Mouse (Mus musculus): ENCODE data around the gene Acp7. TPM values are rescaled to one million over a fixed set of nuclear protein-coding genes. Genes with fewer than 3 reads are reported as not detected.
"Not testable (repeated sequence)": the region's sequence is repeated elsewhere in the genome, so short reads cannot be mapped to it uniquely, and the experiment has no call there.

The Acp7 gene
- 0.40 TPM in 1 of 2 replicates, not detected in the other for polyA plus RNA-seq (2015; fragmentation: Nextera tagmentation; extraction: Ambion mirVana)

GRCm38 (mm10) chr7:28631073-28631472 is at the start of gene Acp7:
Acp7 (minus strand) TSS chr7:28631332.
- H3K4me1 ChIP-seq, result peaks cover 15% of the 10 kb centered on the region
- H3K27me3 ChIP-seq (replicated peaks), result peaks cover 26% of the 10 kb centered on the region
- ATAC-seq (replicated peaks), result no peak
- 37% methylated on average over 10 of the region's 10 CpGs for WGBS
- H3K9ac ChIP-seq, result peak within 1 kb of the TSS; percentile 17; the same call in 1 of the 2 replicates
- H3K9me3 ChIP-seq, result no peaks in the 10 kb centered on the region
- H3K36me3 ChIP-seq (replicated peaks), result no peaks in the 10 kb centered on the region
- no peak within 1 kb of the TSS for H3K27ac ChIP-seq
- peak within 1 kb of the TSS; percentile 62 for H3K4me2 ChIP-seq
- H3K4me3 ChIP-seq, result peak within 1 kb of the TSS; percentile 32

- WGBS, result 90% methylated on average over 8 of the region's 8 CpGs
- Histone ChIP-seq H3K4me1 (no peaks in the 10 kb centered on the region), H3K36me3 (replicated peaks) (no peaks in the 10 kb centered on the region), H3K9ac (no peak overlapping the region), H3K27ac (no peak overlapping the region), H3K4me2 (no peak overlapping the region), H3K4me3 (no peak overlapping the region), H3K27me3 (replicated peaks) (no peaks in the 10 kb centered on the region), H3K9me3 (no peaks in the 10 kb centered on the region)
- ATAC-seq (replicated peaks), result no peak
These were observed 46.5 kb upstream of the Acp7 start for GRCm38 (mm10) chr7:28677624-28678023.

- no peak for ATAC-seq (replicated peaks)
- 89% methylated on average over 13 of the region's 13 CpGs for WGBS
- Histone ChIP-seq H3K9me3 (no peaks in the 10 kb centered on the region), H3K4me1 (no peaks in the 10 kb centered on the region), H3K27me3 (replicated peaks) (no peaks in the 10 kb centered on the region), H3K4me3 (no peak overlapping the region), H3K27ac (no peak overlapping the region), H3K4me2 (no peak overlapping the region), H3K9ac (no peak overlapping the region), H3K36me3 (replicated peaks) (no peaks in the 10 kb centered on the region)
These were observed 45.8 kb upstream of the Acp7 start for GRCm38 (mm10) chr7:28676811-28677541.

- WGBS, result 44% methylated on average over 11 of the region's 11 CpGs
- H3K4me3 ChIP-seq, result no peak overlapping the region
These were observed 44.6 kb upstream of the Acp7 start for GRCm38 (mm10) chr7:28675746-28676145.

GRCm38 (mm10) chr7:28674994-28675393 is 43.9 kb upstream of the Acp7 start:
- no peaks in the 10 kb centered on the region for H3K9me3 ChIP-seq
- 79% methylated on average over 9 of the region's 9 CpGs for WGBS

More at GRCm38 (mm10) chr7:28675746-28676145, 44.6 kb upstream of the Acp7 start:
- H3K27me3 ChIP-seq (replicated peaks), result no peaks in the 10 kb centered on the region
- H3K9ac ChIP-seq, result no peak overlapping the region
- no peak overlapping the region for H3K4me2 ChIP-seq
- no peaks in the 10 kb centered on the region for H3K4me1 ChIP-seq
- no peaks in the 10 kb centered on the region for H3K36me3 ChIP-seq (replicated peaks)
- no peak overlapping the region for H3K27ac ChIP-seq
- no peak for ATAC-seq (replicated peaks)
- no peaks in the 10 kb centered on the region for H3K9me3 ChIP-seq

GRCm38 (mm10) chr7:28672786-28673185 is 41.7 kb upstream of the Acp7 start:
- WGBS, result 75% methylated on average over 5 of the region's 5 CpGs
- not testable (repeated sequence) for H3K36me3 ChIP-seq (replicated peaks)

More at GRCm38 (mm10) chr7:28674994-28675393, 43.9 kb upstream of the Acp7 start:
- Histone ChIP-seq H3K9ac (no peak overlapping the region), H3K27ac (no peak overlapping the region), H3K4me2 (no peak overlapping the region), H3K27me3 (replicated peaks) (no peaks in the 10 kb centered on the region), H3K4me1 (no peaks in the 10 kb centered on the region), H3K36me3 (replicated peaks) (no peaks in the 10 kb centered on the region), H3K4me3 (no peak overlapping the region)
- no peak for ATAC-seq (replicated peaks)

GRCm38 (mm10) chr7:28672276-28672675 is 41.1 kb upstream of the Acp7 start:
- H3K4me1 ChIP-seq, result no peaks in the 10 kb centered on the region
- no peaks in the 10 kb centered on the region for H3K27me3 ChIP-seq (replicated peaks)
- H3K36me3 ChIP-seq (replicated peaks), result no peaks in the 10 kb centered on the region
- H3K9me3 ChIP-seq, result no peaks in the 10 kb centered on the region
- no peak overlapping the region for H3K9ac ChIP-seq
- WGBS, result 88% methylated on average over 5 of the region's 5 CpGs
- H3K27ac ChIP-seq, result no peak overlapping the region
- H3K4me3 ChIP-seq, result no peak overlapping the region
- no peak for ATAC-seq (replicated peaks)
- H3K4me2 ChIP-seq, result no peak overlapping the region

More at GRCm38 (mm10) chr7:28672786-28673185, 41.7 kb upstream of the Acp7 start:
- H3K27me3 ChIP-seq (replicated peaks); H3K27ac ChIP-seq; H3K9ac ChIP-seq; H3K4me1 ChIP-seq; H3K4me3 ChIP-seq; H3K9me3 ChIP-seq; ATAC-seq (replicated peaks); H3K4me2 ChIP-seq: not testable (repeated sequence)

- WGBS, result 68% methylated on average over 4 of the region's 4 CpGs
These were observed 40.0 kb upstream of the Acp7 start for GRCm38 (mm10) chr7:28671172-28671571.

GRCm38 (mm10) chr7:28665620-28666579 is 34.8 kb upstream of the Acp7 start:
- Histone ChIP-seq H3K36me3 (replicated peaks) (no peaks in the 10 kb centered on the region), H3K4me1 (0 out of 2 replicates have a peak, but pooled peaks cover 3% of the 10 kb centered on the region), H3K27ac (no peak overlapping the region), H3K4me2 (peak overlapping the region; percentile 3; the same call in 1 of the 2 replicates), H3K4me3 (no peak overlapping the region), H3K9ac (no peak overlapping the region), H3K9me3 (no peaks in the 10 kb centered on the region), H3K27me3 (replicated peaks) (no peaks in the 10 kb centered on the region)
- ATAC-seq (replicated peaks), result no peak
- 39% methylated on average over 15 of the region's 15 CpGs for WGBS

More at GRCm38 (mm10) chr7:28671172-28671571, 40.0 kb upstream of the Acp7 start:
- H3K4me3 ChIP-seq, result no peak overlapping the region
- H3K9ac ChIP-seq, result no peak overlapping the region
- H3K36me3 ChIP-seq (replicated peaks), result no peaks in the 10 kb centered on the region
- H3K4me2 ChIP-seq, result no peak overlapping the region
- H3K4me1 ChIP-seq, result no peaks in the 10 kb centered on the region
- no peaks in the 10 kb centered on the region for H3K27me3 ChIP-seq (replicated peaks)
- no peak overlapping the region for H3K27ac ChIP-seq
- no peaks in the 10 kb centered on the region for H3K9me3 ChIP-seq
- ATAC-seq (replicated peaks), result no peak

GRCm38 (mm10) chr7:28656430-28656829 is 25.3 kb upstream of the Acp7 start:
- no peaks in the 10 kb centered on the region for H3K36me3 ChIP-seq (replicated peaks)
- H3K9me3 ChIP-seq, result no peaks in the 10 kb centered on the region
- WGBS, result 64% methylated on average over 4 of the region's 4 CpGs
- no peak for ATAC-seq (replicated peaks)
- no peaks in the 10 kb centered on the region for H3K27me3 ChIP-seq (replicated peaks)
- H3K4me3 ChIP-seq, result no peak overlapping the region
- no peak overlapping the region for H3K9ac ChIP-seq
- no peaks in the 10 kb centered on the region for H3K4me1 ChIP-seq
- no peak overlapping the region for H3K27ac ChIP-seq
- H3K4me2 ChIP-seq, result no peak overlapping the region

- Histone ChIP-seq H3K27me3 (replicated peaks) (no peaks in the 10 kb centered on the region), H3K4me3 (no peak overlapping the region), H3K4me2 (no peak overlapping the region), H3K9me3 (no peaks in the 10 kb centered on the region), H3K27ac (no peak overlapping the region), H3K36me3 (replicated peaks) (no peaks in the 10 kb centered on the region), H3K9ac (no peak overlapping the region), H3K4me1 (no peaks in the 10 kb centered on the region)
- ATAC-seq (replicated peaks), result no peak
- 90% methylated on average over 2 of the region's 2 CpGs for WGBS
These were observed 20.0 kb upstream of the Acp7 start for GRCm38 (mm10) chr7:28651157-28651556.

- no peak overlapping the region for H3K4me3 ChIP-seq
- no peak overlapping the region for H3K9ac ChIP-seq
- whole genome bisulfite sequencing, result 55% methylated on average over 7 of the region's 7 CpGs
- H3K36me3 ChIP-seq (replicated peaks), result no peaks in the 10 kb centered on the region
- ATAC-seq (replicated peaks), result no peak
- H3K27ac ChIP-seq, result no peak overlapping the region
- H3K4me2 ChIP-seq, result no peak overlapping the region
- no peaks in the 10 kb centered on the region for H3K9me3 ChIP-seq
- no peaks in the 10 kb centered on the region for H3K4me1 ChIP-seq
- no peaks in the 10 kb centered on the region for H3K27me3 ChIP-seq (replicated peaks)
These were observed 15.9 kb upstream of the Acp7 start for GRCm38 (mm10) chr7:28647016-28647415.

Data from midbrain, embryonic 15.5 days (tissue).